Mouse (Mus musculus) neural tube, embryonic 12.5 days (tissue): ENCODE measurements around the gene Shh. TPM values are rescaled to one million over a fixed set of nuclear protein-coding genes. Genes with fewer than 3 reads are reported as not detected.

Experiments used
- ATAC-seq: fragments of 200-750 bp; cut with Nextera tagmentation; 2 replicates; pipeline ENCODE4 v1.8.0; 2017; ENCODE audit warnings: low read depth, mild to moderate bottlenecking, moderate TSS enrichment, moderate library complexity; ENCODE audit not compliant: low FRiP score
- H3K27ac ChIP-seq: fragments of 300-500 bp; sonication (generic); 2 replicates; pipeline ENCODE4 v1.5.1; 2016
- H3K27me3 ChIP-seq: fragments of 300-500 bp; sonication (generic); replicated peaks from 2 replicates; pipeline ENCODE4 v1.6.1; 2016; ENCODE audit warnings: mild to moderate bottlenecking
- H3K36me3 ChIP-seq: fragments of 300-500 bp; sonication (generic); 2 replicates; pipeline ENCODE4 v1.6.1; 2016; ENCODE audit warnings: mild to moderate bottlenecking
- H3K4me1 ChIP-seq: fragments of 300-500 bp; sonication (generic); 2 replicates; pipeline ENCODE4 v1.6.1; 2016
- H3K4me2 ChIP-seq: fragments of 300-500 bp; sonication (generic); replicated peaks from 2 replicates; pipeline ENCODE4 v1.6.1; 2016; ENCODE audit warnings: mild to moderate bottlenecking
- H3K4me3 ChIP-seq: fragments of 300-500 bp; sonication (generic); 2 replicates; pipeline ENCODE4 v1.5.1; 2016
- H3K9ac ChIP-seq: fragments of 300-500 bp; sonication (generic); 2 replicates; pipeline ENCODE4 v1.6.1; 2016; ENCODE audit warnings: mild to moderate bottlenecking
- H3K9me3 ChIP-seq: fragments of 300-500 bp; sonication (generic); 2 replicates; pipeline ENCODE4 v1.6.1; 2016; ENCODE audit warnings: mild to moderate bottlenecking
- WGBS: fragments of 180-500 bp; shearing (Covaris S2); methylation state at CpG from one replicate; pipeline ENCODE4 v1.1.7; 2016; 5-methylcytosine and 5-hydroxymethylcytosine counted together
- polyA plus RNA-seq: library from polyadenylated mRNA; unstranded; fragments of >200 nt; fragmentation: Nextera tagmentation; extraction: Ambion mirVana; gene quantifications from 2 replicates; pipeline ENCODE4 v1.2.1, GENCODE M21; 2016

Shh gene
- polyA plus RNA-seq, 1 experiment from 2014 or later, result 3.0 TPM

DNA sequence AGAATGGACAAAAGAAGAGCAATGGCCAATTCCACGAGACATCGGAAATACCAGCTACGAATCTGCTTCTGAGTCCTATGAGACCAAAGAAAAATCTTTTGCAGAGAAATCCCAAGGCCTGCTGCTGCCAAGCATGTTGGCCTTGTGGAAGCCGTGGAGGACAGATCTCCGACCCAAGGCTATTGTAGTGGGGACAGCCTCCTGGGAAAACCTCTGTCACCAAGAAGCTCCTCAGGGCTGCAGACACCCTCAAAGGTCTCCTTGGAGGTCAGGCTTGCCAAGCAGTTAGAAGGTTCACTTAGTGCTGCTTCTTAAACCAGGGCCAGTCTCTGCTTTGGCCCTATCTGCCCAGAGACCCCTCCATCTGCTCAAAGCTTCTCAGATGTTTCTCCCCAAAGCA is 11.3 kb downstream of the Shh start:
- H3K9me3 ChIP-seq, result no peaks in the 10 kb centered on the region
- H3K4me1 ChIP-seq, result peaks cover 30% of the 10 kb centered on the region
- H3K36me3 ChIP-seq, result no peaks in the 10 kb centered on the region
- no peak overlapping the region for H3K27ac ChIP-seq
- H3K9ac ChIP-seq, result no peak overlapping the region
- WGBS, result 76% methylated on average over 5 of the region's 5 CpGs
- H3K4me3 ChIP-seq, result no peak overlapping the region
- H3K27me3 ChIP-seq, result peaks cover 56% of the 10 kb centered on the region
- H3K4me2 ChIP-seq, result no peak overlapping the region
- ATAC-seq, result no peak

- no peak for ATAC-seq
- H3K27me3 ChIP-seq, result peaks cover 44% of the 10 kb centered on the region
These were observed 12.5 kb downstream of the Shh start for GRCm38 (mm10) chr5:28454546-28454945.

GRCm38 (mm10) chr5:28453523-28453922 is 13.5 kb downstream of the Shh start:
- peaks cover 34% of the 10 kb centered on the region for H3K27me3 ChIP-seq
- H3K4me1 ChIP-seq, result peaks cover 9% of the 10 kb centered on the region
- H3K9me3 ChIP-seq, result no peaks in the 10 kb centered on the region
- H3K4me2 ChIP-seq, result no peak overlapping the region
- no peak for ATAC-seq
- no peak overlapping the region for H3K27ac ChIP-seq
- no peak overlapping the region for H3K9ac ChIP-seq
- no peaks in the 10 kb centered on the region for H3K36me3 ChIP-seq
- H3K4me3 ChIP-seq, result no peak overlapping the region
- WGBS, result 23% methylated on average over 3 of the region's 3 CpGs

More at GRCm38 (mm10) chr5:28454546-28454945, 12.5 kb downstream of the Shh start:
- H3K4me3 ChIP-seq, result no peak overlapping the region
- WGBS, result 92% methylated on average over 6 of the region's 6 CpGs
- H3K4me2 ChIP-seq, result no peak overlapping the region
- H3K9me3 ChIP-seq, result no peaks in the 10 kb centered on the region
- no peak overlapping the region for H3K9ac ChIP-seq
- H3K4me1 ChIP-seq, result peaks cover 18% of the 10 kb centered on the region
- H3K27ac ChIP-seq, result no peak overlapping the region
- no peaks in the 10 kb centered on the region for H3K36me3 ChIP-seq

- Histone ChIP-seq H3K4me2 (no peak overlapping the region), H3K27ac (no peak overlapping the region), H3K36me3 (no peaks in the 10 kb centered on the region), H3K4me1 (peaks cover 5% of the 10 kb centered on the region), H3K9ac (no peak overlapping the region), H3K4me3 (no peak overlapping the region), H3K27me3 (peaks cover 29% of the 10 kb centered on the region), H3K9me3 (no peaks in the 10 kb centered on the region)
- ATAC-seq, result no peak
- 82% methylated on average over 5 of the region's 5 CpGs for WGBS
These were observed 14.0 kb downstream of the Shh start for GRCm38 (mm10) chr5:28453086-28453485.

GRCm38 (mm10) chr5:28451053-28451638 is 15.9 kb downstream of the Shh start:
- H3K27me3 ChIP-seq, result peaks cover 13% of the 10 kb centered on the region
- H3K9me3 ChIP-seq, result no peaks in the 10 kb centered on the region
- no peak overlapping the region for H3K27ac ChIP-seq
- no peak overlapping the region for H3K4me3 ChIP-seq
- H3K4me1 ChIP-seq, result no peaks in the 10 kb centered on the region
- H3K4me2 ChIP-seq, result no peak overlapping the region
- H3K36me3 ChIP-seq, result no peaks in the 10 kb centered on the region
- H3K9ac ChIP-seq, result no peak overlapping the region
- WGBS, result 34% methylated on average over 6 of the region's 6 CpGs
- peak; percentile 74 for ATAC-seq

DNA sequence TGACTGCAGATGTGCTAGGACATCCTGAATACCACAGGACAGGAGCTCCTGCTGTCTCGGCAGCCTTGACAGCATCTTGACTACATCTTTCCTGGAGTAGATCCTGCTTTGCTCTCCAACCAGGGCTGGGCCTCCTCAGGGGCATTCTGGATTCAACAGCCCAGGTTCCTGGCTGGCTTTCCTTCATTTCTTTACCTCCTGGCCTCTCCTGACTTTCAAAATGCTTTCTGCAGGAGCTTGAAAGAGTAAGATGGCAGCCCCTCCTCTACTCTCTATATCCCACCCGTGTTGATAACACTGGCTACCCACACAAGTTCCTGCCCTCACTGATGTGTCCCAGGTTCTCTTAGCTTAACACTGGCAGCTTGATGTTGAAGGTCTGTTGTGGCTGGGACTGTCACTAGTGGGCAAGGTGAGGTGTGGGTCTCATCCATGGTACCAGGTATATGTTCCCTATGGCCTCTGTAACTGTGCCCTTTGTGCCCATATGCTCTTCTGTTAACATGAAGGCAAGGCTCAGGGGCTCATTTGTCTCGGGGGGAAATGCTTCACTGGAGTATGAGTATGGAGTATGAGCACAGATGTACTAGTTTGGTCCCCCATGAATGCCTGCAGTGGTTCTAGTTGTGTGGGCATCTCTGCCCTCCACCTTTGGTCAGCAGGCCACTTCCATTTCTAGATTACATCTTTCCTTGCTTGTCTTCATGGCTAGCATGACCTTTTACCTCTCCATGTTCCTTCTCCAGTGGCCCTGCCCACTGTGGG is 16.7 kb downstream of the Shh start:
- peaks cover 4% of the 10 kb centered on the region; the same call in 1 of the 2 replicates for H3K27me3 ChIP-seq
- no peaks in the 10 kb centered on the region for H3K9me3 ChIP-seq
- no peaks in the 10 kb centered on the region for H3K4me1 ChIP-seq
- H3K27ac ChIP-seq, result no peak overlapping the region
- WGBS, result 60% methylated on average over 3 of the region's 3 CpGs
- H3K4me3 ChIP-seq, result no peak overlapping the region
- no peak overlapping the region for H3K4me2 ChIP-seq
- H3K9ac ChIP-seq, result no peak overlapping the region
- ATAC-seq, result no peak
- no peaks in the 10 kb centered on the region for H3K36me3 ChIP-seq

- H3K27me3 ChIP-seq, result no peaks in the 10 kb centered on the region
- 93% methylated on average over 9 of the region's 9 CpGs for WGBS
These were observed 41.1 kb downstream of the Shh start for GRCm38 (mm10) chr5:28425926-28426325.

GRCm38 (mm10) chr5:28423781-28424180 is 43.3 kb downstream of the Shh start:
- H3K4me3 ChIP-seq, result no peak overlapping the region
- no peaks in the 10 kb centered on the region for H3K27me3 ChIP-seq
- ATAC-seq, result no peak
- H3K36me3 ChIP-seq, result peaks cover 16% of the 10 kb centered on the region
- 68% methylated on average over 4 of the region's 4 CpGs for WGBS
- no peaks in the 10 kb centered on the region for H3K4me1 ChIP-seq
- no peak overlapping the region for H3K27ac ChIP-seq
- no peaks in the 10 kb centered on the region for H3K9me3 ChIP-seq
- H3K4me2 ChIP-seq, result no peak overlapping the region
- H3K9ac ChIP-seq, result no peak overlapping the region

More at GRCm38 (mm10) chr5:28425926-28426325, 41.1 kb downstream of the Shh start:
- Histone ChIP-seq H3K4me3 (no peak overlapping the region), H3K9me3 (no peaks in the 10 kb centered on the region), H3K4me1 (no peaks in the 10 kb centered on the region), H3K36me3 (no peaks in the 10 kb centered on the region), H3K9ac (no peak overlapping the region), H3K27ac (no peak overlapping the region), H3K4me2 (no peak overlapping the region)
- no peak for ATAC-seq

GRCm38 (mm10) chr5:28419640-28420265 is 47.3 kb downstream of the Shh start:
- H3K27ac ChIP-seq, result no peak overlapping the region
- no peak overlapping the region for H3K9ac ChIP-seq
- no peak for ATAC-seq
- H3K4me2 ChIP-seq, result no peak overlapping the region
- H3K4me3 ChIP-seq, result no peak overlapping the region
- no peaks in the 10 kb centered on the region for H3K4me1 ChIP-seq
- WGBS, result 93% methylated on average over 12 of the region's 12 CpGs
- no peaks in the 10 kb centered on the region for H3K9me3 ChIP-seq
- peaks cover 48% of the 10 kb centered on the region for H3K36me3 ChIP-seq
- no peaks in the 10 kb centered on the region for H3K27me3 ChIP-seq

DNA sequence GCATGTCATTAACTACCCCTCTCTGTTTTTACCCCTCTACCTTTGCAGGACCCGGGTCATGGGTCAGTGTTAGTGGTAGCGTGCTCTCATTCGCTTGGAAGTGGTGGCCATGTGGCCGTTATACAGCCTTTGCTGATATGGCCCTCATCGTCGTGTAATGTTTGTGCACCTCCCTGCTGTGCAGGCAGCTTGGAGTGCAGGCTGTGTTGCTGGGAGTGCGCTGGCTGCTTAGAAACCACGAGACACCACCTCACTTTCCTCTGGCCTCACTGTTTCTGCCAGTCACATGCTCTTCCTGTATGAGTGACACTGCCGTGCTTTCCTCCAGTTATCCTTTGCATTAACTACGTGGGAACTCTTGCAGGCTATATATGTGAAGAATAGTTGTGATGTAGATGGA is 48.3 kb downstream of the Shh start:
- WGBS, result 81% methylated on average over 10 of the region's 10 CpGs
- no peak for ATAC-seq
- no peak overlapping the region for H3K4me3 ChIP-seq
- no peaks in the 10 kb centered on the region for H3K27me3 ChIP-seq
- H3K9me3 ChIP-seq, result no peaks in the 10 kb centered on the region
- no peak overlapping the region for H3K27ac ChIP-seq
- H3K4me1 ChIP-seq, result no peaks in the 10 kb centered on the region
- H3K4me2 ChIP-seq, result no peak overlapping the region
- H3K36me3 ChIP-seq, result peaks cover 58% of the 10 kb centered on the region
- no peak overlapping the region for H3K9ac ChIP-seq

DNA sequence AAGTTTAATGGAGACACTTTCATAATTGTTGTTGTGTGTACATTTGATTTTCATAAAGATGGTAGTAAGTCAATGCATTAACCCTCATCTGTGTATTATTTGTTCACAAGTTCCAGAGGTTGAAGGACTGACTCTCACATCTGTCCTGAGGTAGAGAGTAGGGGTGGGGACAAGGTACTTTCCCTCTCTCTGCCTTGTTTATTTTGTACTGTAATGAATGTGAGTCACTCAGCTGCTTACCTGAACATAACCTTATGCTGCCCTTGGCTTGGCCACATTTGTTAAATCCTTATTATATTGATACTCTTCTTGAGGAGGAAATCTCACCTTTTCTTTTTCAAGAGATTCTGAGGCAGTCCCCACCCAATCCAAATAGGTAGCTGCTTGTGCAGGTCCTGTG is 51.0 kb downstream of the Shh start:
- Histone ChIP-seq H3K27me3 (no peaks in the 10 kb centered on the region), H3K4me3 (no peak overlapping the region), H3K4me2 (no peak overlapping the region), H3K36me3 (peaks cover 84% of the 10 kb centered on the region), H3K9me3 (no peaks in the 10 kb centered on the region), H3K9ac (no peak overlapping the region), H3K4me1 (no peaks in the 10 kb centered on the region), H3K27ac (no peak overlapping the region)
- no peak for ATAC-seq

DNA sequence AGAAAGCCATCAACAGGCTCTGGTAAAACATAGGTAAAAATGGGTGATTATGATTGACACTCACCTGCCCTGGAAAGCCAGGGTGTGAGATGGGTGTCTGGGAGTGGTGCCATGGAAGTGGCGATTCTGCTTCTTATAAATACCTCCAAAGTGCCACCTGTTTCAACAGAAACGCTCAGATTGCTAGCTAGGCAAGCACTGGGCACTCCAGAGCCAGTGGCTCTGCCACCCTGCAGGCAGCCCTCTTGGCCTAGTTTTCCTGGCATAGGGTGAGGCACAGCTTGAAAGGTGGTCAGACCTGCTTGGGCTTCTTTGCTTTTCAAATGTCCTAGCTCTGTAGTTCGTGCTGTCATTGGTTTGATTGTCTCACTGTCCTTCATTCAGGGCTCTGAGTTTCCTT is 53.0 kb downstream of the Shh start:
- WGBS, result 95% methylated on average over 3 of the region's 3 CpGs
- Histone ChIP-seq H3K27me3 (no peaks in the 10 kb centered on the region), H3K36me3 (peaks cover 81% of the 10 kb centered on the region), H3K9me3 (no peaks in the 10 kb centered on the region), H3K9ac (no peak overlapping the region), H3K4me1 (no peaks in the 10 kb centered on the region), H3K4me3 (no peak overlapping the region), H3K27ac (no peak overlapping the region), H3K4me2 (no peak overlapping the region)
- no peak for ATAC-seq
